Mouse (Mus musculus): ENCODE measurements around the gene Pakap. TPM values are rescaled to one million over a fixed set of nuclear protein-coding genes. Genes with fewer than 3 reads are reported as not detected.

Gene Pakap
- polyA plus RNA-seq, 1 experiment from 2014 or later = 1.6 TPM

- POLR2A ChIA-PET = no interaction called here
- CTCF ChIA-PET = no interaction called here
- DNase-seq (ENCODE audit: low read depth, low spot score) (no peak), ATAC-seq (no peak)
- no peak for TF ChIP-seq CTCF (IDR thresholded peaks at IDR 0.05)
- in situ Hi-C loops (cut with MboI; ENCODE audit: low pct_unique_long_range_greater_than_20kb) = no loop called here
- H3K27me3 ChIP-seq = no peaks in the 10 kb centered on the region
These were observed 83.0 kb downstream of the Pakap start for GRCm38 (mm10) chr4:57650994-57651393.

- in situ Hi-C loops (cut with MboI; ENCODE audit: low pct_unique_long_range_greater_than_20kb) = no loop called here
- DNase-seq (ENCODE audit: low read depth, low spot score) = no peak
- no peaks in the 10 kb centered on the region for H3K27me3 ChIP-seq
- no peak for TF ChIP-seq CTCF (IDR thresholded peaks at IDR 0.05)
- CTCF ChIA-PET = no interaction called here
- no peak for ATAC-seq
- POLR2A ChIA-PET = interaction anchor here (0.6 kb wide), 1 partner anchor 106 kb away, joined by 3 read pairs; no protein-coding TSS in a partner anchor
These were observed 83.6 kb downstream of the Pakap start for GRCm38 (mm10) chr4:57651547-57651946.

- in situ Hi-C loops (cut with MboI; ENCODE audit: low pct_unique_long_range_greater_than_20kb) = no loop called here
These were observed 84.4 kb downstream of the Pakap start for GRCm38 (mm10) chr4:57652185-57652904.

GRCm38 (mm10) chr4:57655966-57656365 lies 88.0 kb downstream of the Pakap start:
- ChIA-PET CTCF (no interaction called here), POLR2A (no interaction called here)
- DNase-seq (ENCODE audit: low read depth, low spot score) = no peak
- H3K27me3 ChIP-seq = no peaks in the 10 kb centered on the region
- no peak for TF ChIP-seq CTCF (IDR thresholded peaks at IDR 0.05)
- ATAC-seq = no peak
- in situ Hi-C loops (cut with MboI; ENCODE audit: low pct_unique_long_range_greater_than_20kb) = no loop called here

More at GRCm38 (mm10) chr4:57652185-57652904, 84.4 kb downstream of the Pakap start:
- DNase-seq (ENCODE audit: low read depth, low spot score) (no peak), ATAC-seq (peak; percentile 78)
- no peaks in the 10 kb centered on the region for H3K27me3 ChIP-seq
- TF ChIP-seq CTCF (IDR thresholded peaks at IDR 0.05) = no peak
- CTCF ChIA-PET = no interaction called here
- POLR2A ChIA-PET = interaction anchor here (0.6 kb wide), 1 partner anchor 105 kb away, joined by 3 read pairs; no protein-coding TSS in a partner anchor

GRCm38 (mm10) chr4:57656388-57656787 lies 88.4 kb downstream of the Pakap start:
- CTCF ChIA-PET = no interaction called here
- POLR2A ChIA-PET = no interaction called here
- H3K27me3 ChIP-seq = no peaks in the 10 kb centered on the region
- in situ Hi-C loops (cut with MboI; ENCODE audit: low pct_unique_long_range_greater_than_20kb) = no loop called here
- ATAC-seq (no peak), DNase-seq (ENCODE audit: low read depth, low spot score) (no peak)
- TF ChIP-seq CTCF (IDR thresholded peaks at IDR 0.05) = no peak

GRCm38 (mm10) chr4:57656861-57657260 lies 88.9 kb downstream of the Pakap start:
- H3K27me3 ChIP-seq = no peaks in the 10 kb centered on the region
- no peak for DNase-seq (ENCODE audit: low read depth, low spot score)
- ChIA-PET POLR2A (no interaction called here), CTCF (no interaction called here)
- TF ChIP-seq CTCF (IDR thresholded peaks at IDR 0.05) = no peak
- in situ Hi-C loops (cut with MboI; ENCODE audit: low pct_unique_long_range_greater_than_20kb) = no loop called here
- no peak for ATAC-seq

GRCm38 (mm10) chr4:57660470-57660869 lies 92.5 kb downstream of the Pakap start:
- TF ChIP-seq CTCF (IDR thresholded peaks at IDR 0.05) = no peak
- DNase-seq (ENCODE audit: low read depth, low spot score) (no peak), ATAC-seq (no peak)
- ChIA-PET CTCF (no interaction called here), POLR2A (no interaction called here)
- in situ Hi-C loops (cut with MboI; ENCODE audit: low pct_unique_long_range_greater_than_20kb) = no loop called here
- H3K27me3 ChIP-seq = no peaks in the 10 kb centered on the region

- no peak for DNase-seq (ENCODE audit: low read depth, low spot score)
- CTCF ChIA-PET = no interaction called here
- POLR2A ChIA-PET = no interaction called here
- peak; percentile 13 for TF ChIP-seq CTCF (IDR thresholded peaks at IDR 0.05)
- ATAC-seq = no peak
- no peaks in the 10 kb centered on the region for H3K27me3 ChIP-seq
- in situ Hi-C loops (cut with MboI; ENCODE audit: low pct_unique_long_range_greater_than_20kb) = no loop called here
These were observed 98.1 kb downstream of the Pakap start for GRCm38 (mm10) chr4:57666101-57666500.

- ChIA-PET POLR2A (no interaction called here), CTCF (interaction anchor here (0.7 to 3.4 kb wide), 14 partner anchors 9 to 231 kb away, joined by 3 to 23 read pairs (median 4); no protein-coding TSS in a partner anchor)
- H3K27me3 ChIP-seq = no peaks in the 10 kb centered on the region
- in situ Hi-C loops (cut with MboI; ENCODE audit: low pct_unique_long_range_greater_than_20kb) = loop anchor here (5.0 kb wide), 3 partner anchors 111 to 406 kb away; no protein-coding TSS in a partner anchor
- ATAC-seq (no peak), DNase-seq (ENCODE audit: low read depth, low spot score) (no peak)
- TF ChIP-seq CTCF (IDR thresholded peaks at IDR 0.05) = peak; percentile 55
These were observed 103.0 kb downstream of the Pakap start for GRCm38 (mm10) chr4:57670813-57671469.

- CTCF ChIA-PET = interaction anchor here (0.9 to 3.4 kb wide), 6 partner anchors 123 to 230 kb away, joined by 3 to 23 read pairs (median 3); no protein-coding TSS in a partner anchor
- no peak for TF ChIP-seq CTCF (IDR thresholded peaks at IDR 0.05)
These were observed 104.6 kb downstream of the Pakap start for GRCm38 (mm10) chr4:57672541-57672940.

More at GRCm38 (mm10) chr4:57672541-57672940, 104.6 kb downstream of the Pakap start:
- POLR2A ChIA-PET = no interaction called here
- no peak for DNase-seq (ENCODE audit: low read depth, low spot score)
- no peaks in the 10 kb centered on the region for H3K27me3 ChIP-seq
- in situ Hi-C loops (cut with MboI; ENCODE audit: low pct_unique_long_range_greater_than_20kb) = loop anchor here (5.0 kb wide), 3 partner anchors 110 to 405 kb away; no protein-coding TSS in a partner anchor
- ATAC-seq = no peak
